Mouse (Mus musculus) natural killer cell, adult 2 months (primary cell): ENCODE data around the gene Ydjc.
A peak's percentile ranks its signal among the peaks of the same experiment; 100 is the strongest.
"Not testable (repeated sequence)": the region's sequence is repeated elsewhere in the genome, so short reads cannot be mapped to it uniquely, and the experiment has no call there.

Experiments
- DNase-seq, 2 experiments: peaks; one replicate each; pipeline ENCODE4 v3.0.0; 2022; ENCODE audit warnings: low spot score in 2 of 2

Ydjc gene

DNA sequence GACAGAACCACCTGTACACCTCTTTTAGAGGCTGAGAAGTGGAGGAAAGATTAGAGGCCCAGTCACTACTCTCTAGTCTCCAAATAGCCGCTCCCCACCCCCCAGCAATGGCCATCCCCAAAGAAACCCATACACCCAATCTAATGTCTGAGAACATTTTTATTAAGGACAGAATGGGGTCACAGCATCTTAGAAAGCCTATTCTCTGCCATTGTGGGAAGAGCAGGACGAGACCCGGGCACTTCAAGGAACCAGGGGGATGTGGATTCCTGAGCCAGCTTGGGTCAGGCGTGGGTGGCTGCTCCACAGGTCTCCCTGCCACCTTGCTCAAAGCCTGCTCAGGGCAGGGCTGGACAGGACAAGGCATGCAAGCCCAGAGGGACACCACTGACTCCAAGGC, 7.5 kb downstream of the Ydjc start:
- DNase-seq, result no peak

DNA sequence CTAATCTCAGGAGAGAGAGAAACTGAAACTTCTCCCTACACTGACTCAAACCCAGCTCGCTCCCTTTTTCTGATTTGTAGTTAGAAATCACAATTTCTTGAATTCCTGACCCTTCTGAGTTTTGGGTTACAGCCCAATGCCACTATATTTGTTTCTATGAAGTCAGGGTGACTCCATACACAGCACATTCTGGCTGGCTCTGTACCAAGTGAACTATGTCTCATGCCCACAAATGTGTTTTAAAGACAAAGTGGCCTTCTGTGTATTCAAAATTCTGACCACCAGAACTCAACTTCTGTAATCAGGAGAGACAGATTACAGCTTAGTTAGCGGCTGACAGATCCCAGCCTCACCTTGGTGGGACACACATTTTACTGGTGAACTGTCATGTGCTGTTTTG, 9.9 kb downstream of the Ydjc start:
- no peak for DNase-seq

DNA sequence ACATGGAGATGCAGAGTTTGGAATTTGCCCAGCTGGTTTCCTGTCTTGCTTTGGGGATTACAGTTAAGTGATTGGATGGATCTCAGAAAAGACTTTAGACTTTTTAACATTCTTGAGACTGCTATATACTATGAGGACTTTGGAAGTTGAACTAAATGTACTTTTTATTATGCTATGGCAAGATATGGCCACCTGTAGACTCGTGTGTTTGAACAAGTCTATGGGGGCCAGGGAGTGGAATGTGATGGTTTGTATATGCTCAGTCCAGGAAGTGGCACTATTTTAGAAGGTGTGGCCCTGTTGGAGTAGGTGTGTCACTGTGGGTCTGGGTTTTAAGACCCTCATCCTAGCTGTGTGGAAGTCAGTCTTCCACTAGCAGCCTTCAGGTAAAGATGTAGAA, 21.1 kb downstream of the Ydjc start:
- DNase-seq, result not testable (repeated sequence)

DNA sequence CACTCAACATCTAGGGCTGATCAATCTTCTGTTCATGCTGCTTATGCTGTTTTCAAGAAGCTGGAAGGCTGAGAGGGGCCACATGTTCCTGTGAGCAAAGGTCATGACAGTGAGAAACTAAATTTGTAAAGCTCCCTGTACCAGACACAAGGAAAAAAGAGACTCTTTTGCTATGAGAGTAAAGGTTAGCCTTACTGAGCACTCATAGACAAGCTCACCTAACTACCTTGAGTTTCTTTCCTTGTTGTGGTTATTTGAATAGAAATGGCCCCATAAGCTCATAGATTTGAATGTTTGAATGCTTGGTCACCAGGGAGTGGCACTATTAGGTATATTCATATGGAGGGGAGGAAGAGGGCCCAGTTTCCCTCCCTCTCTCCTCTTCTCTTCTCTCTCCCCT, 22.8 kb downstream of the Ydjc start:
- DNase-seq, result no peak

DNA sequence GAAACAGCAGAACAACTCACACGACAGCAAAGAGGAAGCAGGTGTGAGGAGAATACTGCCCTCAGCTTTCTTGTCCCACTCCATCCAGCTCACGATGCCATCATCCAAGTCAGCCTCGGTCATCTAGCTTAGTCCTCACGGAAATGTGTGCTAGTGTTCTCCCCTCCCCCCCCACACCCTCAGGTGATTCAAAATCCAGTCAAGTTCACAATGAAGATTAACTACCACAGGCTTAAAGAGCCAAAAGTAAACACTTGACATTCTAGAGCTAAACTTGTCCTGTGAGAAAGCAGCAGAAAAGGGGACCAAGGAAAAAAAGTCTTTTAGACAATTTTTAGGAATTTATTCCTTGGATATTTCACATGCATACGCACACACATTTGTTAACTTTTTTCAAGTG, 23.6 kb downstream of the Ydjc start:
- no peak for DNase-seq

DNA sequence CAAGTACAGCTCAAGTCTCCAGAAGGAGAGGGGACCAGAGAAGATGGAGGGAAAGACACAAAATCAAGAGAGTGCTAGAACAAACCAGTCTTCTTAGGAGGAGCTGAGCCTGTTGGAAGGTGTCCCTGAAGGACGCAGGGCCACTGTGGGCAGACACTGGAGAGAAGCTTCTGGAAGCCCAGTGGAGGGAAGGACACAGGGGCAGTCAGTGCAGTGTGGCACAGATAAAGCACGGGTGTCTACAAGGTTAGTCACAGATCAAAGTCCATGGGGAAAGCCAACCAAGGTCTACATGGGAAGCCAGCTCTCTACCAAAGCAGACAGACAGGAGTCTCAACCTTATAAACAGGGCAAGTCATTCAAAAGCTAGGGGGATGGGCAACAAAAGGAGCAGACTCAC, 31.3 kb downstream of the Ydjc start:
- no peak for DNase-seq

DNA sequence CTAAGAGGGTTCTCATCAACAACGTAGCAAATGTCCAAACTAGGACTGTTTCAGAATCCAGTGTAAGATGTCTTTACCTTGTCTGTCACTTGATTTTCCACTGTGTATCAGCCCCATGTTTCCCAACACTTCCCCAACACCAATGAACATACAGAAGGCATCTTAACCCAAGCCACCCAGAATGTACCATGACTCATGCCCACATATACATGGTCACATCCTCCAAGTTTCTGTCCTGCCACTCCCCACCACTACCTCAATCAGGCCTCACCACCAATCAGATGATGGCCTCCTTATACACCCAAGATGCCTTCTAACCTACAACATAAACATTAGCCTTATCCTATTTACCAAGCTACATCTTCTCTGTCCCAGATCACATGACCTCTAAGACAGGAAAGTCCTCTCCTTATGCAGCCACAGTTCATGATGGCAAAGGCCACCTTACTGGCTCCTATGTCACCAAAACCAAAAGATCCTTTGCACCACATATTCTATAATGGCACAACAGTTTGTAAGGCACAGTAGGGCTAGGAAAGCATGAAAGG, 33.3 kb downstream of the Ydjc start:
- DNase-seq, result peak in 1 of 2 experiments; percentile 6

DNA sequence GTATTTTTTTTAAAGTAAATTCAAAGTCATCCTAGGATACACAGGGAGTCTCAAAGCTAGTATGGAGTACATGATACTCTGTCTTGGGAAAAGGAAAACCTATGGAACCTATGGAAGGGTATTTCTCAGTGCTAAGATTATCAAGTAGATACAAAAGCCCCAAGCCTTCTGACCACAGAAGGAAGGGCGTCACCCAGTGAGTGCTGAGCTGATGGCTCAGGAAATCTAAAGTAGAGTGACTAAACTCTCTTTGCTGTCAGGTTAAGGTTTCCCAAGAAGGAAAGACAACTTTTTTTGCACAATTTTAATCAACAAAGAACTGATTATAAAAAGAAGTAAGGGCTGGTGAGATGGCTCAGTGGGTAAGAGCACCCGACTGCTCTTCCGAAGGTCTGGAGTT, 35.3 kb downstream of the Ydjc start:
- peak in 1 of 2 experiments; percentile 13 for DNase-seq

DNA sequence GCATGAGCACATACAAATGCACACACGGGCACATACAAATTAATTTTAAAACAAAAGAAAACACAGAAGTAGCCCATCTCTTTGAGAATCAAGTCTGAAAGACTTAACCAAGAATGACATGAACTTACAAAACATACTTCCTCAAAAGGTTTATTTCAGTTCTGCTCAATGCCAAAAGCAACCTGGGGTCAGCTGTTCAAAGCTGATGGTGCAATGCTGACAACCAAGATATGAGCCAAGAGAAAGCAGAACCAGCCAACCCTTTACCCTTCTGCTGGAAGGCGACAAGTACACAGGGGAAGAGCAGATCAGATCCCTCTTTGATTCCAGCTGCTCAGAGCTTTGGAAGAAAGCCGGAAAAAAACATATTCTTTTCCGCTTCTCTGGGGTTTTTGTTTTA, 37.0 kb downstream of the Ydjc start:
- DNase-seq, result peak in 1 of 2 experiments; percentile 44

DNA sequence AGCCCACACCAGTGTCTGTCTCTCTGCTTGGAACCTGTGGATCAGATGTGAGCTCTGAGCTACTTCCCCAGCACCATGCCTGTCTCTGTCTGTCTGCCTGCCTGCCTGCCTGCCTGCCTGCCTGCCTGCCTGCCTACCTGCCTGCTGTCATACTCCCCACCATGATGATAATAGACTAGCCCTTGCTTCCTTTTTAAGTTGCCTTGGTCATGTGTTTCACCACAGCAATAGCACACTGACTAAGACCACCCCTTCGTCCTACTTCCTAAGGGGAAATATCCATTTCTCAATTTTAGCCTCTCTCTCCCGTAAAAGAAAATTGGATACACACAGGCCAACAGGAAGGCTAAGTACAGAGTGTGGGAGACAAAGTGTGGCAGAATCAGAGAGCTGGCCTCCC, 37.7 kb downstream of the Ydjc start:
- DNase-seq, result no peak

DNA sequence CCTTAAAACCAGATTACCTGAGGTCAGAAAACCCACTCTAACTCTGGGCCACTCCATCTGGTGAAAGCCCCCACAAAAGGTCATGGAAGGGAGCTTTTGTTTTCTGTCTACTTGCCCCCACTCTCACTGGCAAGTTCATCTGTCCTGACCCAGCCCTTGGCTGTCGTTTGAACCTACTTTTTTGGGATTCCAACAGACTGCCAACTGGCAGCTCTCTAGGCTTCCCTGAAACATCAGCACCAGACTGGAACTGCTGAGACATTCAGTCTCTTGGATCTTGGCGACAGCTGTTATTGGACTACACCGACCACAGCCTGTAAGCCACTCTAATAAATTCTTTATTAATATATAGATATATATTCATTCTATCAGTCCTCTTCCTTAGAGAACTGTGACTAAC, 38.6 kb downstream of the Ydjc start:
- DNase-seq, result no peak

DNA sequence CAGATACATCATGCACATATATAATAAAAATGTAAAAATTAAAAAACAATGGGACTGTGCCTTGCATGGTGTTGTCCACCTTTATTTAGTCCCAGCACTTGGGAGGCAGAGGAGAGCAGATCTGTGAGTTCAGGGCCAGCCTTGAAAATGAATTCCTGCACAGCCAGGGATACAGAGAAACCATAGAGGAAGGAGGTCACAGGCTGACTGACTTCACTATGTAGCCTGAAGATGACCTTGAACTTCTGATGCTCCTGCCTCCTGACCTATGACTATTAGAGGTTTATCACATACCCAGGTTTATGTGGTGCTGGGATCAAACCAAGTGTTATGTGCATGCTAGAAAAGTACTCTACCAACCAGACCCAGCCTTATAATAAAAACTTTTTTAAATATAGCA, 41.1 kb downstream of the Ydjc start:
- DNase-seq, result no peak

DNA sequence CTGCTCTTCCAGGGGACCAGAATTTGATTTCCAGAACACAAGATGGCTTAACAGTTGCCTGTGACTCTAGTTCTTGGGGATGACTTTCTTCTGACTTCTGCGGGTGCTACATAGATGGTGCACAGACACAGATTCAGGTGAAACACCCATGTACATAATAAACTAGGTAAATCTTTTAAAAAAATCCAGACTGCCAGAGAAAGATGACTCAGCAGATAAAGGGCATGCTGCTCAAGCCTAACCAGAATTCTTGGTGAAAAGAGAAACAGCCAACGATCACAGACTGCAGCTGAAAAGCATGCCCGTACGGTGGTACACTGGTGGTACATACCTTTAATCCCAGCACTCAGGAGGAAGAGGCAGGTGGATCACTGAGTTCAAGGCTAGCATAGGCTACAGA, 49.4 kb downstream of the Ydjc start:
- DNase-seq, result no peak

DNA sequence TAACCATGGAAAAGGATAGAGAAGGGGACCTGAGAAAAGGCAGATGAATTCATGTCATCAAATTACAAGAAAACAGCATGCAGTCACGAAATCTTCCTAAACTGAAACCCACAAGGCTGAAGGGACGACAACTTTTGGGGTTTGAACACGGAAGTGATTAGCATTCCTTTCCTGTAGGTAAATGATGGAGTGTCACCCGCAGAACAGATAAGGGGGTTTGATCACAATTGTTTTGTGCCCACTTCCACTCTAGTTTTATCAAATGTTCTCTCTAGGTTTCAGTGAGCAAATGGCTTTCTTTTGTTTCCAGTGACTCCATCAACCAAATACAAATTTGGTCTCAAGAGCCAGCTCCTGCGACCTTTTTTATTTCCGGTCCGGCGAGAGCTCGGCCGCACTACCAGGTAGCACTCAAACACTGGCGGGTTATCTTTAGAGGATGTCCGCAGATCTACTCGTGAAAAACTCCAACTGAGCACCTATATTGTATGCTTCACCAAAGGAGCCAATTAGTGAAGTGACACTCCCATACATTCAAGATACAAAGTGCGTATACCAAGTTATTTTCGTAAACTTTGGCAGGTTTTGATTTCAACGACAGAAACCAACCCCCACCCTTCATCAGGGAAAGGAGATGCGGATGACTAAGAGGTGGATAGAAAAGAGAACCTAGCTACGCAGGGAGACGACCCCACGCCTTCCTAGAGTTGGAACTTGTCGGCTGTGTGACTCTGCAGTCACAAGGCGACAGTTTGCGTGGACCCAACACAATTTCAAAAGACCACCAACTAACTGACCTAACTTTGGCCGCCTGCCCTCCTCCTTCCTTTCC, 55.9 kb downstream of the Ydjc start:
- DNase-seq, result peak; percentile 22 to 38

DNA sequence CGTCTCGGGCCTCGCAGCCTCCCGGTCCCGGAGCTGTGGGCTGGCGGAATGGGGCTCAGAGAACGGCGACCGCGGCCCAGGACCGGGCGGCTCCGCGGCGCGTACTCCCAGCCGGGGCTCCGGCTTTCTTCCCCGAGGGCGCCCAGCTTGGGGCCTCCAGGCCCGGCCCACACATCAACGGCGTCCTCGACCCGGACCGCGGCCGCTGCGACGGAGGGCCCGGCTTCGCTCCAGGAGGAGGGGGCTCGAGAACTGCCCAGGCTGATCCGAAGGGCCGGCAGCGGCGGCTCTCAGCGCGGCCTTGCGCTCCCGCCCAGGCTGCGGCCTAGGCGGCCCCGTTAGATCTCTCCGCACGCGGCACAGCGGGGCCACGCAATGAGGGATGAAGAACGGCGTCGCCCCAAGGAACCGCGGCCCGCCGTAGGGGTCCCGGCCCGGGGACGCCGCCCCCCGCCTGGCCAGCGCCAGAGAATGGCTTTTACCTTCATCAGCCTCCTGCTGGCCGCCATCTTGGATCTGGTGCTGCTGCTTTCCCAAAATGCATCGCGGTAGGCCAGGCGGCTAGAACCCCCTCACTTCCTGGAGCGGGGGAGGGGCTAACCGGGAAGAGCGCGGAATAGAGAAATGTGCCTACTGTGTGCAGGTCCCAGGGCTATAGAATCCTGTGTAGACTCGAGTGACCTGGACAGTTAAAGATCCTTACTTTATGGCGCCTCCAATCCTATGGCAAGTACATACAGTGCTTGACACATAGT, 56.7 kb downstream of the Ydjc start:
- DNase-seq, result peak; percentile 69 to 77

DNA sequence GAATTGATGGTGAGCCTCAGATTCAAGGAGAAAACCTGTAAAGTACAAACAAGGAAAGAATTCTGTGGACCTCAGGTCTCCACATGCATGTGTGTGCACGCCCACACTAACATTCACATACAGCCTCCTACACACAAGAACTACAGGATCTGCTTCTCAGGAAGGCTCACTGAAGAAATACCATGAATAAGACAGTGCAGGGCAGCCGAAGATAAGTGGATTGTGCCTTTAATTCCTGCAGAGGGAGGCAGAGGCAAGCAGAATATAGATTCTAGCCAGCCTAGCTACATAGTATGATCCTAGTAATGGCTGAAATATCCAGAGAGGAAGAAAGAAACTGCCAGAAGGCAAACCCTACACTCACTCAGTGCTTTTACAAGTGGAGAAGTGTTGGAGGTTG, 57.6 kb downstream of the Ydjc start:
- no peak for DNase-seq

DNA sequence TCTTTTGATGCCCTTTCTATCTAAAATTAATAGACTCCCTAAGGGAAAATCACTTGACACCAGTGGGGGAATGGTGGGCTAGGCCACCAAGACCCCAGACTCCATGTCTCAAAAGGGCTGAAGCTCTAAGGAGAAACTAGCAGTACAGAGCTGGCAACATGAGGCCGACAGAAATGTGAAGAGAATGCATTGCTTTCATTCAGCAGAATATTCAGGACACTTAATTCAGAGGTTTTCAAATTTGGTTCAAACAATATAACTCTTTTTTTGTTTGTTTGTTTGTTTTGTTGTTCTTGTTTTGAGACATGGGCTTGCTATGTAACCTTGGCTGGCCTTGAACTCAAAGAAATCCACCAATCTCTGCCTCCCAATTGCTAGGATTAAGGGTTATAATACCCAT, 58.1 kb downstream of the Ydjc start, which contains the start of gene Ube2l3:
Ube2l3 (minus strand) TSS at position 101 of the 400 bp plus-strand sequence.
- DNase-seq, result no peak

DNA sequence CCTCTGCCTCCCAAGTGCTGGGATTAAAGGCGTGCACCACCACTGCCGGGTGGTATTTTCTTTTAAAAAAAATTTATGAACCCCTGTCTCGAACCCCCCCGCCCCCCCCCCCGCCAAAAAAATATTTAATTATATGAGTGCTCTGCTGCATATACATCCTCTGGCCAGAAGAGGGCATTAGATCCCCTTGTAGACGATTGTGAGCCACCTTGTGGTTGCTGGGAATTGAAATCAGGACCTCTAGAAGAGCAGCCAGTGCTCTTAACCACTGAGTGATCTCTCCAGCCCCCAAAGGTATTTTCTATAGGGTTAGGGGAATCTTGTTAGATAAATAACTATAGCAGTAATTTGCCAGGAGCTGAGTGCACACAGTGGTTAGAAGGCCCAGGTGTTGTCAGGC, 60.6 kb downstream of the Ydjc start:
- peak; percentile 49 to 64 for DNase-seq

DNA sequence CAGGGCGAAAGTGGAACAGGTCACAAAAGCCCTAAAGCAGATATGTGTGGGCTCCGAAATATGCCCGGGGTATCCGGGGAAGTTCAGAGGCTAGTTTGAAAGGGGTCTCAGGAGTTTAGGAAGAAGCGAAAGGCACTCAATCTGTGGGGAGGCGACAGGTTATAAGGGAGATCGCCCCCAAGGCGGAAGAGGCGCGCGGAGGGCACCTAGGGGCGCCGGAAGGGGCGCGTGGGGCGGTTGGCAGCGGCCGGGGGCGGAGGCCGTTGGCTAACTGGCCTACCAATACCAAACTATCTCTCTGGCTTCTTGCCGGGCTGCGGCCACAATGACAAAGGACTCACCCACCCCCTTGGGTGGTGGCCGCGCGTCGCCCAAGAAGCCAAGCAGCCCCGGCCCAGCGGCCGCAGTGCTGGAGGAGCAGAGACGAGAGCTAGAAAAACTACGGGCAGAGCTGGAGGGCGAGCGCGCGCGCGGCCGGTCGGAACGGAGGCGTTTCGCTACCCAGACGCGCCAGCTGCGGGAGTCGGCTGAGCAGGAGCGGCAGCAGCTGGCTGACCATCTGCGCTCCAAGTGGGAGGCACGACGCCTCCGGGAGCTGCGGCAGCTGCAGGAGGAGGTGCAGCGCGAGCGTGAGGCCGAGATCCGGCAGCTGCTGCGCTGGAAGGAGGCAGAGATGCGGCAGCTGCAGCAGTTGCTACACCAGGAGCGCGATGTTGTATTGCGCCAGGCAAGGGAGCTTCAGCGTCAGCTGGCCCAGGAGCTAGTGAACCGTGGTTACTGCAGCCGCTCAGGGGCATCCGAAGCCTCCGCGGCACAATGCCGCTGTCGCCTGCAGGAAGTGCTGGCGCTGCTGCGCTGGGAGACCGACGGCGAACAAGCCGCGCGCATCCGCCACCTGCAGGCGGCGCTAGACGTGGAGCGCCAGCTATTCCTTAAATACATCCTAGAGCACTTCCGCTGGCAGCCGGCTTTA, 64.3 kb downstream of the Ydjc start, which contains the start of gene Rimbp3:
Rimbp3 (plus strand) TSS at position 215 of the 973 bp plus-strand sequence.
- DNase-seq, result peak; percentile 49 to 69

DNA sequence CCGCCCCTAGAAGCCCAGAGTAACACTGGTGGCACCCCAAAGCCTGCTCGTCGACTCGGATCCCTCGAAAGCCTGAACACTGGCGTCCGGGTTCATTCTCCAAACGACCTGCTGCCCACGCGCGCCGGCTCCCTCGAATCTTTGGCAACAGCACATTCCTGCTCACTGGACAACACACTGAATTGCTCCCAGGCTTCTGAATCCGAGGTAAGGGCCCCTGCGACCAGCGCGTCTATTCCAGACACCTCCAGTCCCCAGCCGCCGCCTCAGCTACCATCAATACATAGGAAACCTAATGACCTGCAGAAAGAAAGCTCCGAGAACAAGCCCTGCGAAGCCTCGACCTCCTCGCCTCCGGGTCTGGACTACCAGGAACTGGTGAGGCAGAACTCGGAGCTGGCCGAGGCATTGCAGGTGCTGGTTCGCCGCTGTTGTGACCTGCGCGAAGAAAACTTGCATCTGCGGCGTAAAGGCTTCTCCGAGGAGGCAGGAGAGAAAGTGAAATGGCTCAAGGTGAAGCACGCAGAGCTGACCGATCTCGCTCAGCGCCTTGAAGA, 65.1 kb downstream of the Ydjc start:
- DNase-seq, result no peak
